Mouse (Mus musculus) liver, embryonic 14.5 days (tissue): Measurements from ENCODE around the gene Atox1.

Experiments
- CTCF ChIP-seq: IDR thresholded peaks from 2 replicates; pipeline ENCODE4 v1.5.1; 2016; ENCODE audit warnings: antibody characterized with exemption, low read depth, control low read depth
- EP300 ChIP-seq: IDR thresholded peaks from 2 replicates; pipeline ENCODE4 v1.6.1; 2016; ENCODE audit warnings: antibody characterized with exemption, low read depth

GRCm38 (mm10) chr11:55468012-55468411 is 7.0 kb upstream of the Atox1 start:
- TF ChIP-seq CTCF (no peak), EP300 (no peak)
